Mouse (Mus musculus): ENCODE results near the gene Sowahc.

Gene Sowahc

DNA sequence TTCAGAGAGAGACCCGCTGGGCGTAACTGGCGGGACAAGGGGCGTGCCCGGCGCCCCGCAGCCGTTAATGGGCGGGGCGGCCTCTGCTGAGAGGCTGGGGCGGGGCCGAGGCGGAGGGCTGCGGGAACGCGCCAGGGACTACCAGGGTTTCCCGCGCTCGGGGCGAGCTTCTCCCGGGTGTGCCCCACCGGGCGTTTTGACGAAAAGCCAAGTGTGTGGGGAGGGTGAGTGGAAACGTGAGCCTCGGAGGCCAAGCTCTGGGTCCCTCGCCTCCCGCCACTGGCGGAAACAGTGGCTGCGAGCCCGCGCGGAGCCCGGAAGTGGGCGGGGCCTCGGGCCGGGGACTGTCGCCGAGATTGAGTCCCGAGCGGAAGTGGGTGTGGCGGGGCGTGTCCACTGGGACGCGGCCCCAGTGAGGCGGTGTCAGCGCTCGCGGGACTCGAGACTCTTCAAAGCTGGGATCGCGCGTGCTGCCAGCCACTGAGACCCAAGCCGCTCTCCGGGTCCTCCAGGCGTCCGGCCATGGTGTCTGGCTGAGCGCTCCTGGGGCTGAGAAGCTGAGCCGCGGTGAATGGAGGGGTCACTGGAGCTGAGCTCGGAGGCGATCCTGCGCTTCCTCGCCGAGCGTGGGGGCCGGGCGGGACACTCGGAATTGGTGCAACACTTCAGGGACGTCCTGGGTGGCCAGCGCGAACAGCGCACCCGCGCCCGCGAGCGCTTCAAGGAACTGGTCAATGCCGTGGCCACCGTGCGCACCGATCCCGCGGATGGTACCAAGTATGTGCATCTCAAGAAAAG is at the start of gene Sowahc, which contains the start of gene Sept10:
Gene Sowahc (plus strand): TSS at position 481 of the 798 bp plus-strand sequence.
Gene Sept10 (minus strand): TSS at position 375 of the 798 bp plus-strand sequence.
- DNase-seq: peak; percentile 98 to 100

GRCm38 (mm10) chr10:59172539-59172938 is 49.2 kb upstream of the Sowahc start:
- DNase-seq: peak in 1 of 2 experiments; percentile 9

DNA sequence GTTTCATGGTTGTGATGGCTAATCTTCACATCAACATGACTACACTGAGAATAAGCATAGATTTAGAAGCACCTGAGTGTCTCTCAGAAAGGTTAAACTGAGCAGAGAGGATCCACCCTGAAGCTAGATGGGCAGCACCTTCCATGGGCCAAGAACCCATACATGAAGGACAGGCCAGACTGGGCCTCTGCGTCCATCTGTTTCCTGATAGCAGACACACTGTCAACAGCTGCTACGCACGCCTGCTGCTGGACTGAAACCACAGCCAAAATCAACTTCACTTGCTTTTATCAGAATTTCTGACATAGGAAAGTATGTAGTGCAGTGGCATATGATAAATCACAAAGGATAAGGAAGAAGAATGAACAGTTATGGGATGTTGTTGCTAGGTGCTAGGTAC is 42.1 kb upstream of the Sowahc start:
- no peak for DNase-seq

- DNase-seq: peak; percentile 19 to 39
These were observed 39.4 kb upstream of the Sowahc start for GRCm38 (mm10) chr10:59182306-59182705.

GRCm38 (mm10) chr10:59194891-59195290 is 26.9 kb upstream of the Sowahc start:
- DNase-seq: peak in 1 of 2 experiments; percentile 14

GRCm38 (mm10) chr10:59196763-59197162 is 25.0 kb upstream of the Sowahc start:
- no peak for DNase-seq

DNA sequence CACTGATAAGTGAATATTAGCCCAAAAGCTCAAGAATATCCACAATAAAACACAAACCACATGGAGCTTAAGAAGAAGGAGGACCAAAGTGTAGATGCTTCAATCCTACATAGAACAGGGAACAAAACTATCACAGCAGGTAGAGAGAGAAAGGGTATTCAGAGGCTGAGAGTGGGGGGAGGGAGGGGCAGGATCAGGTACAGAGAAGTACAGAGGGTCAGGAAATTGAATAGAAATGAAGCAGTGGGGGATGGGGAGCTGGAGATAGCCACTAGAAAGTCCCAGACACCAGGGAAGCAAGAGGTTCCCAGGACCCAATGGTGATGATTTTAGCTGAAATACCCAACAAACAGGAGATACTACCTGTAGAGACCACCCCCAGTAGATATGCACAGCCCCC is 21.7 kb upstream of the Sowahc start:
- DNase-seq: no peak

DNA sequence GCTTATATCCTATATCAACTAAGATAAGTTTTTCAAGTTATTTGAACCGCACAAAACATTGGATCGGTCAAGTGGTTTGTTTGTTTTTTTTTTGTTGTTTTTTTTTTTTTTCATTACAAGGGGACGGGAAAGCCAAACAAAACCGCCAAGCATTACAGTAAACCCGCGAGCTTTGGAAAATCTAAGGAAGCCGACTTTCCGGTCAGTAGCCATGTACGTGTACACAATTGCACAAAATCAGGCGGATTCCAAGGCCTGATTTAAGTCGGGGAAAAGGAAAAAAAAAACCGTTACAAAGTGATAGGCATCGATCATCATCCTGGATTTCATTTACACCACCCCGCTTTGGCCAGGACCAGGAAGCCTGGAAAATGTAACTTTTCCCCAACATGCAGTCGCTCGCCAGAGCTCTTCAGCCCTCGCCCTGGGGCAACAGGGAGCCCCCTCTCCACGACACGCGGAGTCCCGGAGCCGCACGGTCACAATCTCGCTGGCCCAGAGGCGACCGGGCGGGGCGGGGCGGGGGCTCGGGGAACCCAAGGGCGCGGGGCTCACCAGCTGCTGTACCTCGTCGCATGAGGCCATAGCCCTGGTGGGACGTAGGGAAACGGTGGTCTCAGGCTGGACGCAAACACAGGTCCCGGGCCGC is 805 bp upstream of the Sowahc start:
- DNase-seq: peak in 1 of 2 experiments; percentile 20

DNA sequence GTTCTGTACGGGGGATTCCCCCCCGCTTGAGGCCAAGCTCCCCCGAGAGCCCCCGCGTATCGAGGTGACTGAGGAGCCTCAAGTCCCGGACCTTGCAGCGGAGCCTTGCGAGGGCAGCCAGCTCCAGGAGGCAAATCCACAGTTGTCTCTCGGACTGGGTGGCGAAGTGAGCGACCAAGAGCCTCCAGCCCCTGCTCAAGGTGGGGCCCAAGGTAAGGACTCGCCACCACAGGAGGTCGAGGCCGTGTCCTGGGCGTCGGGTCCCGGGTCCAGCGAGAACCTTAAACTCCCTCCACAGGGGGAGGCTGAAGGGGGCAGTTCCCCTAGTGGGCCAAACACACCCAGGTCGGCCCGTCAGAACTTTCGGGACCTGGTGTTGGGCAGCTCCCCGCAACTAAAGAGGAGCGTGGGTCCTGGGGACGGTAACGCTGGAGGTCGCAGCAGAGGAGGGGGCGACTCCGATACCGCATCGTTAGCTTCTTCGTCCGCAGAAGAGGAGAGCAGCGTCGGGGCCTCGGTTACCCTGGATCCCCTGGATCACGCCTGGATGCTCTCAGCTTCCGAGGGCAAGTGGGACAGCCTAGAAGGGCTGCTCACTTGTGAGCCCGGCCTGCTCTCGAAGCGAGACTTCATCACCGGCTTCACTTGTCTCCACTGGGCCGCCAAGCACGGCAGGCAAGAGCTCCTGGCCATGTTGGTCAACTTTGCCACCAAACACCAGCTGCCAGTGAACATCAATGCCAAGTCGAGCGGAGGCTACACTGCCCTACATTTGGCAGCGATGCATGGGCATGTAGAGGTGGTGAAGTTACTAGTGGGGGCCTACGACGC is 733 bp downstream of the Sowahc start:
- DNase-seq: peak in 1 of 2 experiments; percentile 41

DNA sequence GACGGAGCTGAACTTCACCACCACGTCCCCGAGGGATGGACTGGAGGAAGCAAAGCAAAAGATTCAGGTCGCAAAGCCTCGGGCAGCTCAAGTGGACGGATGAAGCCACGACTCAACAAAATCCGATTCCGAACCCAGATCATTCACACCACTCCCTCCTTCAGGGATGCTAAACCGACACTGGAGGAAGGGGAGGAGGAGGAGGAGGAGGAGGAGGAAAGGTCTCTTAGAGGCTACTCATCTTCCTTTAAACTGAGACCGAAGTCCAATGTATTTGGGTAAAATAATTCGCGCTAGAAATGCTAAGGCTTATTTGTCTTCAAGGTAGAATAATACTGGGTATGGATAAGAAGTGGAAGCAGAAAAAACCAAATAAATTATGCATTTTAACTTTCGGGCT is 1.5 kb downstream of the Sowahc start:
- DNase-seq: no peak

DNA sequence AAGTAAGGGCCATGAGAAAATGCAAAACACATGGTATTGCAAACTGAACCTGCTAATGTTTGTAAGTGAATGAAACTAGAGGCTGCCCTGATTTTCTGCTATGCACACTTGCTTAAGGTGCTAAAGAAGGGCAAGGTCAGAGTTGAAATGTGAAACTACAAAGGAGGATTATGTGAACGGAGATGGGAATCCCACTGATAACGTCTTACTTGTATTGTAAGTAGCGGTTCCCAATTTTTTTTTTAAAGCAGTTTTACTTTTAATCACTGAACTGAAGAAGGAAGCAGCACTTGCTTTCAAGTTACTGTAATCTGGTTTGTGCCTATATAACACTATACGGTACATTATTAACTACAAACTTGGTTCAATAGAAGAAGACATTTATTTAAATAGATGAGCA is 2.1 kb downstream of the Sowahc start:
- no peak for DNase-seq

GRCm38 (mm10) chr10:59225137-59225536 is 3.4 kb downstream of the Sowahc start:
- no peak for DNase-seq

GRCm38 (mm10) chr10:59229205-59229820 is 7.6 kb downstream of the Sowahc start:
- no peak for DNase-seq

- DNase-seq: no peak
These were observed 13.5 kb downstream of the Sowahc start for GRCm38 (mm10) chr10:59235227-59235626.

GRCm38 (mm10) chr10:59235847-59236246 is 14.1 kb downstream of the Sowahc start:
- DNase-seq: no peak

- no peak for DNase-seq
These were observed 14.7 kb downstream of the Sowahc start for GRCm38 (mm10) chr10:59236486-59236885.

- no peak for DNase-seq
These were observed 16.0 kb downstream of the Sowahc start for GRCm38 (mm10) chr10:59237757-59238156.

- DNase-seq: peak; percentile 77 to 79
These were observed 19.4 kb downstream of the Sowahc start for GRCm38 (mm10) chr10:59241141-59241541.

DNA sequence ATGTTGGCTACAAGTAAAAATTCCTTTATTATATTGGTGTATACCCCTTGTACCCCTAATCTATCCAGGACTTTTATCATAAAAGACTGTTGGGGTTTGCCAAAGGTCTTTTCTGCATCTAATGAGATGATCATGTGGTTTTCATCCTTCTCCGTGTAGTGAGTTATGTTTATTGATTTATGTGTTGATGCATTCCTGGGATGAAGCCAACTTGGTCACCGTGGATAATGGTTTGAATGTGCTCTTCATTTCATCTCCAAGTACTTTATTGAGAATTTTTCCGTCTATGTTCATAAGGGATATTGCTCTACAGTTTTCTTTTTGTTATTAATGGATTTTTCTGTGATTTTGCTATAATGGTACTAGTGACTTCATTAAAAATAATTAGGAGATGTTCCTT is 27.8 kb downstream of the Sowahc start:
- no peak for DNase-seq

DNA sequence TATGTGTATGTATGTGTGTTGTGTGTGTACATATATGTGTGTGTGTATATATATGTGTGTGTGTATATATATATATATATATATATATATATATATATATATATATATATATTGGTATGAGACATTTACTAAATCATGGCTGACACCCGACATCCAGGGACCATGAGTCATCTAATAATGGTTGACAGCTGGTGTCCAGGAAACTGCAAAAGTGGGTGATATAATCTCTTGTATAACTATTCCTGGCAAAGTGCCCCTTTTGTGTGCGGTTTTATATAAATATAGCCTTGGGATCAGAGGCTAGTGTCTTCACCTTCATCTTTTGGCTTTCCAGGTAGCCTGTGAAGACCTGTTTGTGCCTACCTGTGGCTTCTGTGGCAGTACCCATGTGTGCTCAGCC is 28.9 kb downstream of the Sowahc start:
- no peak for DNase-seq

DNA sequence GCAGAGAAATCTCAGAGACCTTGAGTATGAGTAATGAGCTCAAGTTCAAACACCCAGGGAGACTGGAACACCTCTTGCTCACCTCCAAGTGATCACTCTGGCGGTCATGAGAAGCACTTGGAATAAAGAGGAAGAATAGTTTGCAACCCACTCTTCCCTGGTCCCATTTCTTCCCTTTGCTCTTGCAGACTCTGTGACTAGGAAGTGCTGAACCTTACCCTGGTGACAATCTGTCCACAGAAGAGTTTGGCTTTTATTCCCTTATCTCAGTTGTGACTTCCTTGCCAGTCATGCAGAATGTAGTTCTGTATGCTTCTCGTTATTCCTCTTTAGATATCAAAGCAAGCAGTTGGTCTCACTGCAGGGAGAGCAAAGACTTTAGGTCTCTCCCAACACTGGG is 30.2 kb downstream of the Sowahc start:
- DNase-seq: no peak

GRCm38 (mm10) chr10:59252396-59252795 is 30.6 kb downstream of the Sowahc start:
- DNase-seq: no peak

All from kidney, postnatal 36 days (tissue).